Mouse (Mus musculus): ENCODE measurements at regions not wholly inside any gene's neighbourhood (a gene's known extent, or its start where the extent isn't known, plus 50 kb on each side); places are given as distances from the start of the nearest gene placed in this dataset.

DNA sequence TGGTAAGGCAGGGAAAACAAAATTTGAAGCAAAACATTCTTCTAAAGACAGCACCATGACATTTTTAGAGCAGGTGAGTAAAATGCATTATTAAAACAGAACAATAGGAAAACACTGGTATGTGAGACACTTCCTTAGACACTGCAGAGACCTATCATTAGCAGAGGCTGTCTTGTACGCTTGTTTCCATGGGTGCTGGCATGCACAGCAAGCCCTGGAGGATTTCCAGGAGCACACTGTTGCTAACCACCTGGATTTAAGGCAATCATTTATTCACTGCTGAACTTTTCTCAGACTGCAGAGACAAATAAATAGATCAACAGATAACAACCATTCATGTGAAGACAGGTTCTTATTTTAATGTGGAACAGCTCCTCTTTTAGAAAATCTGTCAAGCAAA is 127.7 kb downstream of the Pros1 start:
- DNase-seq (ENCODE audit: low spot score): no peak

DNA sequence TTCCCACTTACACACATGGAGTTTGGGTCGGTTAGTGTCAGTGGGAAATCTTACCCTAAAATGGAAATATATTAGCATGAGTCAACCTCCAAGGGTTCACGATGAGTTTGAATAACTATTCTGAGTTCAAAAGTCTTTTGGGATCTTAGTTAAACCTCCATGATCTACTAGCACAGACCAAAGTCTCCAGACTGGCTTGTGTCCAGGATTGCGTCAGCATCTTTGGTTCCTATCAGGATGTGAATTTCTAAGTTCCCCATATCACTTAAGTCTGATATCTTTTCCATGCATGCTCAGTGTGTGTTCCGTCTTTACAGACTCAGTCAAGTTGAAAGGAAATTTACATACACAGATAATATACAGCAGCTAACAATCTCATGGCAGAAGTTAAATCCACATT is 128.5 kb downstream of the Pros1 start:
- DNase-seq (ENCODE audit: low spot score): no peak

DNA sequence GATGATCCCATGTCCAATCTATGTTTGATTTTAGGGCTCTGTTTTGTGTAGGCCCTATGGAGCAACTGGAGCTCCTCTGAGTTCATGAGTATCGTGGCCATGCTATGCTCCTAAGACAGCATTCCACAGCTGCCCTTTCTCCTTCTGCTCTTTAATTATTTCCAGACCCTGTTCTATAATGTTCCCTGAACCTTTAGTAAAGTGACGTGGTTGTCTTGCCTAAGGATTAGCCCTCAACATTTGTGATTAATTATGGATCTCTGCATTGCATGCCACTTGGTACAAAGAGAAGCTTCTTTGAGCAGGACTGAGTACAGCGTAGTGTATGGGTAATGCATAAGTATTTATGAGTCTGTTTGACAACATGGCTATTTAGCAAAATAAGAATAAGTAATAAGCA is 141.4 kb downstream of the Pros1 start:
- no peak for DNase-seq (ENCODE audit: low spot score)

DNA sequence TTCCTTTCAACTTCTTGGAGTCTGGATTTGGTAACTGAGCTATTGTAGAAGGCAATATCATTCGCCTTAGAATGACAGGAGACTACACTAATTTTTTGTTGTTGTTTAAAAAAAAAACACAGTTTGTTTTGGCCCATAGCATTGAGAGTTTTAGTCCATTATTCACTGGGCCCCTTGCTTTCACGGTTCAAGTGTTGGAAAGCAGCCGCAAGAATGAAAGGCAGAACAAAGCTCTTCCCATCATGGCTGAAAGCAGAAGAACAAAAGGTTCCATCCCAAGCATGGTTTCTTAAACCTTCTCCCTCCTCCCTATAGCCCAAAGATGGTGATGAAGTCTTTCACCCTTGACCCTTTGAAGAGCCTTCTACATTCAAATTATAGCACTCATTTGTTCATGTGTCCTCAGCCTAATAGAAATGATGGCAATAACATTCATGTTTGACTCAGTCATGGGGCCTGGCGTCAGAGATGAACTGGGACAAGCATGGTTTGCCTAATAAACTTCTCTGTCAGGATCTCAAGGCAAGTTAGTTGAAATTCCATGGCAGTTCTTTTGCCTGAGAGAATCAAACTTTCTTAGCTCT is 157.1 kb downstream of the Pros1 start:
- DNase-seq (ENCODE audit: low spot score): no peak

DNA sequence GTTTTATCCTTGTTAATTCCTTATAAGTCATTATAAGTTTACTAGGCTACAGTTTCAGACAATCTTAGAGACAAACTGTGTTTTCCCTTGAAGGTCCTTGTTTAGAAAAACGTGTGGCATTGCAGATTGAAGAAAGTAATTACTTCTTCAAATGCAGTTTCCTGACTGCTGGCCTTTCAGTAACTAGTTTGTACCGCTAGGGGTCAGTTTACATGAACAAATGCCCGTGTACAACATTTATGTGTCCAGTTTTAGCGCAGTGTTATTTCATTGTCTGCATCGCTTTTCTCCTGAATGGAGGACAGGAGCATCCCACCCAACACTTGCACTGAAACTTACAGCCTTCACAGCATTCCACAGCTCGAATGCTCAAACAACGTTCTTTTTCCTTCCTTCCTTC is 160.3 kb downstream of the Pros1 start:
- no peak for DNase-seq (ENCODE audit: low spot score)

DNA sequence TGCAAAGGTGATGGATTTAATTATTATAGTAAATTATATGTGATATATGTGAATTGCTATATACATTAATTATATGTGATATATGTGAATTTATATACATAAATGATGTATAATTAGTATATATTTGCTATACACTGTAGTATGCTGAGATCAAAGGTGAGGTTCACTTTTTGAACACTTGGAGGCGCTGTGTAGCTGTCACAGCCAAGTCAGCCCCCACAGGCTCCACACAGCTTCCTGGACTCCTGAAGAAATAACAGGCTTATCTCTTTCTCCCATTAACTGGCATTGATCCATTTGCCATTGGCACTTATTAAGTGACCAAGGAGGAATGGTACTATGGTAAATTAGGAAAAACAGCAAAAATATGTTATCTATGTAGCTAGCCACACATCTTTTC is 162.0 kb downstream of the Pros1 start:
- DNase-seq (ENCODE audit: low spot score): no peak

DNA sequence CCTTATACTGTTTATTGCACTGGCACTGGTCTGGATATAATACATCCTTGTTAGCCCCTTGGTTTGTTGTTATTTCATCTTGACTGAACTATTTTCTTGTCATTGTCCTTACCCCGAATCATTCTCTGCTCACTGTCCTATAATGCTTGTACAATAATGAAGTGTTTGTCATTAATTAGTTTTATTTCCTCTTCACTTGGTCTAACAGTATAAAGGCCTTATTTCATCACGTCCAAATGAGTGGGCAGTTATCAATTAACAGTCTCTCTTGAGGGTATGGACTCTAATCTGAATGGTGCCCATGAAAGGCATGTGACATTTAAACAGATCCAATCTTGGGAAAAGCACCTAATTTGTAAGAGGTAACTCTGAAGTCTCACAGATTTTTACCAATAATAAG is 162.6 kb downstream of the Pros1 start:
- DNase-seq (ENCODE audit: low spot score): no peak

DNA sequence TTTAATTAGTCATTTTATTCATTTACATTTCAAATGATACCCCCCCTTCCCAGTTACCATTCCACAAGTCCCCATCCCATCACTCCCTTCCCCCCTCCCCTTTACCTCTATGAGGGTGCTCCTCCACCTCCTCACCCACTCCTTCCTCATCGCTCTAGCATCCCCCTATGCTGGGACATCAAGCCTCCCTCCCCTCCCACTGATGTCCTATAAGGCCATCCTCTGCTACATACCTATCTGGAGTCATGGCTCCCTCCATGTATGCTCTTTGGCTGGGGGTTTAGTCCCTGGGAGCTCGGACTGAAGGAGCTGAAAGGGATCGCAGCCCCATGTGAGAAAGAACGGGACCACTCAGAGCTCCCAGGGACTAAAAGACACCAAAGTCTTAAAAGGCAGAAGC is 176.3 kb downstream of the Pros1 start:
- DNase-seq (ENCODE audit: low spot score): no peak

DNA sequence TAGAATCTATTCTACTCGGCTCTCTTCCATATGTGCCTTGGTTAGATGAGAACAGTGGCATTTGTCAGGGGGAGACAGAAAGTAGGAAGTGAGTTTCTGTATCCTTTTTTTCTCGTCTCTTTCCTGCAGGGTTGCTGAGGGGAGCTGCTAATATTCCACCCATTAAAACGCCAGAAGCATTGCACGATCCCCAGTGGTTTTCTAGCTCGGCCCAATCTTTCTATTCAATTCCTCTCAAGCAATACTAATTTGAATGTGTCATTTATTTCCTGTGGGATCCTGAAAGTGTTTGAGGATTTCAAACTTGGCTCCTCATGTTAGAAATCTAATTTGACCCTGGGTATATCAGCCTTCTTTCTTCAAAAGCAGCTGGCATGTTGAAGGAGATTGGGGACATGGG is 176.9 kb downstream of the Pros1 start:
- DNase-seq (ENCODE audit: low spot score): no peak

DNA sequence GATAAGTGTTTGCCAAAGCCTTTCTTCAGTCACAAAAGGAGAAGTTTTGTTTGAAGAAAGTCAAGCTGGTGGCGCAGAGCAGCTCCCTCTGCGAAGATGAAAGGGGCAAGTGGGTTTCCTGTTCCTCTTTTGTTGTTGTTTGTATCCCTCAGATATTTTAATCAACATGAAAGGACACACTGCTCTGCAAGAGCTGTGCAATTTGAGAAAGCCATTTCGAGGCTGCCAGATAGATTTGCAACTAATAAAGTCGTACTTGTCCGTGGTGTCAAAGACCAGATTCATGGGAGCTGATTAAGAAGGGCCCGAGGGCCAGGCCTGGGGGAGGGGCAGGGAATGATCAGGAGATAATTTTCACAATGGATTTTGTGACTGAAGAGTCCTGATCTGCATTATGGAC is 177.7 kb downstream of the Pros1 start:
- no peak for DNase-seq (ENCODE audit: low spot score)

DNA sequence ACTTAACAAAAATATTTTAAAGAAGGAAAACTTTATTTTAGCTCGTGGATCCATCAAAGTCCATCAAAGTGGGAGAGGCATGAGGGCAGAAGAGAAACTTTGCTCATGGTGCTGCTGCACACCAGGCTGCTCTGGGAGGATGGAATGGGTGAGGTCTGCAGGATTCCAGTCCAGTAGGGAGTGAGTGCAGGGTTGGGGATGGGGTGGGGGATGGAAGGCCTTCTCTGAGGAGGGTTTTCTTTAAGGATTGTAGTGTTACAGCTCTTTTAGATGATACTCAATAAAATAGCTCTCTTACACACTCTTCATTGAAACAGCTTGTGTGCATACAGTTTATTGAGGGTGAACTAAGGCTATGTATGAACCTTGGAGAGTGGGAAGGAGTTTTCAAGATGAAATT is 195.0 kb downstream of the Pros1 start:
- DNase-seq (ENCODE audit: low spot score): no peak

DNA sequence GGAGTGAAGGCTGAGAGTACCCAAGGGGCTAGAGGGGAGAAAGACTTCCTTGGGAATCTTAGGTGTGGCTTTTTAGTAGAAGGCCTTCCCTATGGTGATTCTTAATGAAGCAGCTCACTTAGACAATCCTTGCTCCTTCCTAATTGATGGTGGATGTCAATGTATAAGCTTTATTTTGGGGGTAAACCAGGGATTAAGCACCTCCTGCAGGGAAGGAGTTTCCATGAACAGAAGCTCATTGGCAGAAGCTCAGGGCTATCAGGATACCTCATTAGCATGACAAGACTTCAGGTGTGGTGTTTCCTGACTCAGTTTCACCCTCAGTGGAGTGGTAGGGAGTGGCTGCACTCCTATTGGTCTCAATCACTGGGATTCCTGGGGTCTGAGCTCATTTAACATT is 208.8 kb downstream of the Pros1 start:
- no peak for DNase-seq (ENCODE audit: low spot score)

DNA sequence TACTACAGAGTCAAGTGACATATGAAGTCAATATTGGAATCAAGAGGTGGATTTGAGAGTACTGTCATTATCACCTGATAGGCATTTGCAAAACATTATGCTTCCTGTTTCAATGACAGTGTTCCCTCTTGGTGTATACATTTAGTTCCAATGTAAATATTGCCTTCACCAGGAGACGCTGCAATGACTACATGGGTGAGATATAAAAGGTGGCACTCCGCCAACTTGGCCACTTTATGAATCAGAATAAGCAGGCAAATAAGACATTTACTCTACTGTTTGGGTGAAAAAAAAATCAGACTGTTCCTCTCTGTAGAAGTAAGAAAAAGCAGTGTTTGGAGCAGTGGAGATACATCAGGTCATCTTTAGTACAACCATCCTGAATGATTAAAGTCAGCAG is 215.9 kb downstream of the Pros1 start:
- DNase-seq (ENCODE audit: low spot score): no peak

DNA sequence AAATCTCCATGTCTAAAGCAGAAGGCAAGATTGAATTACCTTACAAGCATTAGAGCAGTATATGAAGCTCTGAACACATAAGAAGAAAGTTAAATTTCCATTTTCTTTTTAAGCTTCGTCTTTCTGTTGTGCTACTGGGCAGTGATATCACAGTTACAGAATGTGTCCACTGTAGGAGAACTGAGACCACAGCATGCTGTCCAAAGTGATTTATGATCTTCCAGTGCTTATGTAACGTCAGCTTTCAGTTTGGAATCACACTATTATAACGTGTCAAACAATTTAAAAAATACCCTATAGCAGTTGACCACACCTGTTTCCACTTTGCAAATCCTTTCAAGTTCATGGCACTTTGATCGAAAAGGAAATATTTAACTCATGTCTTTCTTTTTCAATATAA is 221.7 kb downstream of the Pros1 start:
- DNase-seq (ENCODE audit: low spot score): no peak

DNA sequence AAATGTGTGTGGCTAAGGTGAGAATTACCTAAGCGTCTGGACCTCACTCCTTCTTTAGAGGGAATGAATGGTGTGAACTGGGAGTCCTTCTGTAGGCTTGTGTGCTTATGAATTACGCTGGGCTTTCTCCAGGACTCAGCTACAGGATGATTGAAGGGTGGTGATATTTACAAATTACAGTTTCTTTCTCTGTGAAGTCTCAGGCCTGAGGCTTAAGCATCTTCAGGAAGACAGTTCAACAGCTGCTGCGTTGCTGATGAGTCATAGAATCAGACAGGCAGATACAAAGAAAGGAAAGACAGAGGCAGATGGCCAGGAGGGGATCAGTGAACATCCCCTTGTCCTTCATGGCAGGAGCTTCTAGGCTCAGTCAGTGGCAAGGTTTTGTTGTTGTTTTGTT is 227.3 kb downstream of the Pros1 start:
- DNase-seq (ENCODE audit: low spot score): no peak

DNA sequence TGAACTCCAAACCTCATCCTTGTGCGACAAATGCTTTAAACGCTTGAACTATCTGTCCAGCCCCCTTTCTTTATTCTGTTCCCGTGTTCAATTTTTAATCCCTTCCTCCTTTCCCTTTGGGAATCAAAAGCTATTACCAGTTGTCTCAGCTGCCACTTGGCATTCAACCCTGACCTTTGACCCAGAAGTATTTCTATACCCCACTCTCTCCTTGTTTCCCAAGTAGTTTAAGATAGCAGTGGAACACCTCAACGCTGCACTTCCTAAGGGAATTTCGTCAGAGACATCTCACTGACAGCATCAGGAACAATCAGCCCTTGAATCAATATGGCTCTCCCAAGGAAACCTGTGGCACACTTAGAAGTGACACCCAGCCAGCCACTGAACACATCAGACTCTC is 229.1 kb downstream of the Pros1 start:
- no peak for DNase-seq (ENCODE audit: low spot score)

DNA sequence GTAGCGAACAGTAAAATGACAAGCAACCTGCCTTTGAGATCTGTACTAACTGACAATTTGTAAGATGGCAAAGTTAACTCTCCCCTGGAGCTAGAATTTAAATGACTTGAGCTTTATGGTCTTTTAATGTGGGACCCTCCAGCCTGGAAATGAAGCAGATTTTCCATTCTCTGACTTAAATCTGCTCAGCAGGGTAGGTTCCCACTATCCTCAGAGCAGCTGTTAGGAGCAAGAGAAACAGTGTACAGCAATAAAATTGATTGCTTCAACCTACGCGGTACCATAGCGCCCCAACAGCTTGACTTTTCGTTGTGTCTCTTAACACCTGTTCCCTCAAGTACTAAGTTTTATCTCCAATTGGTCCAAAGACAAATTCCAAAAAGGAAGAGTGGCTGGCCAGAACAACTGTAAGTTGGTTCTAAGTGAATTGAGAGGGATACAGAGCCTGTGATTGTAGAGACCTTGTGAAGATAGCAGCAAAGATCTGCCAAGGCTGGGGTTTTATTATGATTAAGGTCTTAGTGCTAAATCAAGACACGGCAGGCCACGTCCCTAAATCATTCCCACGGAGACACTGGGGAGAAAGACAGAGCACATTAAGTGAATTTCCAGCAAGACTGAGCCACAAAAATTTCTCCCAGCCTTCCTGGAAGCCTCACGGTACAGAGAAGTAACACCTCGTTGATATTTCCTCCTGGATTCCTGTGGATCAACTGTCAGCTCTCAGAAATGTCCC is 230.1 kb downstream of the Pros1 start:
- DNase-seq (ENCODE audit: low spot score): no peak

DNA sequence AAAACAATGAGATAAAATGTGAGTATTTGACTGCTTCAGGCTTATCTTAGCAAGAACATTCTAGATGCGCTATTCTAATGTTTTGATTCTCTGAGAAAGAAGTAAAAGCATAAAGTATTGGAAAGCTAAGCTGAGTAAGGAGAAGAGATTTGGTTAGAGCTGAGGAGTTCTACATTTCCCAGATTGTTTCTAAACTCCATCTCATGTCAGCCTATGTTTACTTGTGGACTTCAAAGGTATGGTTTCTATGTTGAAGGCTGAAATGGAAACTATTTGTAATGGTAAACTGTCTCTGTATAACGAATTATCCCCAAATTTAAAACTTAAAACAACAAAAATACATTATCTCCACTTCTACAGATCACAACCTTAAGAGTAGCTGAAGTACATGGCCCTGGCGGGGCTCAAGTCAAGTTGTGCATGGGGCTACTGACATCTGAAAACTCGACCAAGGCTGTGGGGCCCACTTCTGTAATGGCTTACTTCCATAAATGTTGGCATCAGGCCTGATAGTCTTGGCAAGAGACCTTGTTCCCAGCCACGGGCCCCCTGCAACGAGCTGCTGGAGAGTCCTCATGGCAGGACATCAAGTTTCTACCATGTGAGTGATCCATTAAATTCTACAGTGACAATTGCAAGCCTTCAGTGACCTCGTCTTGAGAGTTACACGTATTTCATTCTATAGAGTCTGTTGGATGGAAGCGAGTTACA is 232.1 kb downstream of the Pros1 start:
- DNase-seq (ENCODE audit: low spot score): no peak

DNA sequence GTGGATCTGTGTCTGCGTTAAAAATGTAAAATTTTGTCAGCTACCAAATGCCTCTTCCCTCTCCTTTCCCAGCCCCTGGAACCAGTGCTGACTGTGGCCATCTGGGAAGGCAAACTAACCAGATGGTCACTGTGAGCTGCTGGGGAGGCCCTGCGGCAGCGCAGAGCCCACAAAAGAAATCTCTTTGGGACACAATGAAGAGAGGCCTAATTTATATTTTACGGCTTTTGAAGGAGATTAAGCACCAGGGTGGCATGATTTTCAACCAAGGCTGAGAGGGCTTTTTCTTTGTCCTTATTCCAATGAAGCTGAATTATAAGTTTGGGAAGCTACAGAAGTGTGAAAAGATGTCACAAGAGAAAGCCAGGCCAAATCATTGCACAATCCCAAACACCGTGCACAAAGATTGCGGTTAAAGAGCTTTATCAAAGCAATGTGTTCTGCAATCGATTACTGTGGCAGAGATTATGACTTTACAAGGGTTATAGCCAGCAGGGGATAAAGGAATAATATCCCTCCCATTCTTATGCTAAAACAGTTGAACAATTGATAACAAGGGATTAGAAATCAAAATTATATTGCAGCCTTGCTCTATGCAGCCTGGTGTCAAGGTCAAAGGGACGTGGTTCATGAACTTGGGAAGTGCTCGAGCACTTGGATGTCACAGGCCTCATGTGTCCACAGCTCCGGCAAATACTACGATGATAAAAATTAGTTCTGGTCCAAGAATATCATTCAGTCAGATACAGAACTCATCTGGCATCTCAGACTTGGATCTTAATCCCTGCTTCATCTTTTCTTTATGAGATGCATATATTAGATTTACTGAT is 237.6 kb downstream of the Pros1 start:
- no peak for DNase-seq (ENCODE audit: low spot score)

DNA sequence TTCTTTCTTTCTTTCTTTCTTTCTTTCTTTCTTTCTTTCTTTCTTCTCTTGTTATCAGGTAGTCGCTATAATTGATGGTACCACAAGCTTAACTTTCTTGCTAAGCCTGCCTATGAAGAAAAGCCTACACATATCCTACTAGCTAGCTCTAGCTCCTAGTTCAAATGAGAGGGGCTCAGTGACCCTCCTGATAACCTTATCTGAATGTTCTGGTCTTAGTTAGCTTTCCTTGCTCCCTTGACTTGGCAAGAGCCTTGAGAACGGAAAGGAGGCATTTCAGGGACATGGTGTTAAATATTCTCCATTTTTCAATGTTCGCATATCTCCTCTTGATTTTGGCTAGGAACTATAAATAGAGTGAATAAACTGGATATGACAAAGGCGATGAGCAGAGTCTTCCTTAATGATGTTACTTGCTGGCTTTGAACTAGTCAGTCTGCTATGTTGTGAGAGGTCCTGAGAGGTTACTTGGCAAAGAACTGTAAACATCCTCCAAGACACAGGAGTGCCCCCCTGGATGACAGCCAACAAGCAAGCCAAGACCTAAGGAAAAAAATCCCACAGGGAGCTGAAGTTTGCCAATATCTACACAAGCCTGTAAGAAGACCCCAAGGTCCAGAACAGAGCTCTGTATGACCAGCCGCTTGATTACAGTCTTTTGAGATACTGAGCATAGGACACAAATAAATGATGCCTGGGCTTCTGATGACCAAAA is 240.2 kb downstream of the Pros1 start:
- no peak for DNase-seq (ENCODE audit: low spot score)

DNA sequence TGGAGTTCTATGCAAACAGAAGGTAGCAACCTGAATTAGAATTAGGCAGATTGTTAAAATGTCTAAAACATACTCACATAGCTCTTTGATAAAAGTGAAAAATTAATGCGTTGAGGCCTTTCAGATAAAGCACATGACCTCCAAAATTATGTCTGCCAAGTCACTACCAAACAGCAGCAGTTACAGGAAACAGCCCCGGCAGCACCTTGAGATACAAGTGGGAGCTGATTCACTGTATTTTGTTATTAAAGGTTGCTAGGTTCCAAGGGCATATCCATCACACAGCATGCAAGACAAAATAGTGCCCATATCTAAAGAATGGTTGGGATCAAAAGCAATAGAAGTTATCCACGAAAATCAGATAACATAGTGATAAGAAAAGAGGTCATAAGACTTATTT is 248.3 kb downstream of the Pros1 start:
- no peak for DNase-seq (ENCODE audit: low spot score)

DNA sequence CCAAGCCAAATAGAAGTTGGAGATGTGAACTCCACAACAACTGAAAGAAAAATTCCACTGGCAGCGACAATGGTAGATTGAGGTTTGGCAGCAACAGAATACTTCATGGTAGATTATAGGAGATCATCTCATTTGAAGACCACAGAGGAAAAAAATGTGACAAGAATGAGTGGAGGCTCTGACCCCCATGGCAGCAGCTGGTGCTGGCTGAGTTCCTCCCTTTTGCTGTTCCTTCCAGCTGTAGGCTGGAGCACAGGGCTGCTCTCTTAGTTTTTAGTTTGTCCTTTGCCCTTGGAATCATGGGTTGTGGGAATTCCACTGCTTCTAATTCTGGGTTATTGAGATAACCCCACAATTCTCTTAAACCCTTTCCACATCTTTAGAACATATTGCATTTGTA is 248.8 kb downstream of the Pros1 start:
- DNase-seq (ENCODE audit: low spot score): no peak

Data from layer of hippocampus, adult 9-10 months (tissue).